Mouse (Mus musculus): ENCODE measurements at regions not wholly inside any gene's neighbourhood (a gene's known extent, or its start where the extent isn't known, plus 50 kb on each side); places are given as distances from the start of the nearest gene placed in this dataset.
A peak's percentile ranks its signal among the peaks of the same experiment; 100 is the strongest.
"Not testable (repeated sequence)": the region's sequence is repeated elsewhere in the genome, so short reads cannot be mapped to it uniquely, and the experiment has no call there.

- H3K4me1 ChIP-seq (ENCODE audit: control insufficient read depth, insufficient read depth, low read length); DNase-seq (ENCODE audit: low spot score); H3K9me3 ChIP-seq (replicated peaks; ENCODE audit: control insufficient read depth, low read length); ATAC-seq (replicated peaks; ENCODE audit: insufficient number of reproducible peaks, low FRiP score, low TSS enrichment, low read depth); H3K4me3 ChIP-seq (ENCODE audit: low read depth, low read length); H3K27ac ChIP-seq (replicated peaks; ENCODE audit: low read depth, low read length); H3K4me2 ChIP-seq (ENCODE audit: low read depth, low read length); H3K27me3 ChIP-seq (ENCODE audit: control insufficient read depth, insufficient read depth, low read length); H3K9ac ChIP-seq (replicated peaks; ENCODE audit: low read length); H3K36me3 ChIP-seq (replicated peaks; ENCODE audit: control insufficient read depth, insufficient read depth, low read depth, low read length): not testable (repeated sequence)
Observed at GRCm38 (mm10) chr12:15456369-15456768, 360.4 kb downstream of the Trib2 start.

GRCm38 (mm10) chr12:15455744-15456143, 361.0 kb downstream of the Trib2 start:
- no peak overlapping the region for H3K4me3 ChIP-seq (ENCODE audit: low read depth, low read length)
- H3K27me3 ChIP-seq (ENCODE audit: control insufficient read depth, insufficient read depth, low read length), result no peaks in the 10 kb centered on the region
- no peaks in the 10 kb centered on the region for H3K9me3 ChIP-seq (replicated peaks; ENCODE audit: control insufficient read depth, low read length)
- H3K9ac ChIP-seq (replicated peaks; ENCODE audit: low read length), result no peak overlapping the region
- H3K27ac ChIP-seq (replicated peaks; ENCODE audit: low read depth, low read length), result no peak overlapping the region
- H3K36me3 ChIP-seq (replicated peaks; ENCODE audit: control insufficient read depth, insufficient read depth, low read depth, low read length), result no peaks in the 10 kb centered on the region
- H3K4me2 ChIP-seq (ENCODE audit: low read depth, low read length), result no peak overlapping the region
- ATAC-seq (replicated peaks; ENCODE audit: insufficient number of reproducible peaks, low FRiP score, low TSS enrichment, low read depth) (no peak), DNase-seq (ENCODE audit: low spot score) (no peak)
- 90% methylated on average over 2 of the region's 2 CpGs for WGBS
- H3K4me1 ChIP-seq (ENCODE audit: control insufficient read depth, insufficient read depth, low read length), result no peaks in the 10 kb centered on the region

- Histone ChIP-seq H3K27me3 (ENCODE audit: control insufficient read depth, insufficient read depth, low read length) (no peaks in the 10 kb centered on the region), H3K4me3 (ENCODE audit: low read depth, low read length) (no peak overlapping the region), H3K27ac (replicated peaks; ENCODE audit: low read depth, low read length) (no peak overlapping the region), H3K9ac (replicated peaks; ENCODE audit: low read length) (no peak overlapping the region), H3K9me3 (replicated peaks; ENCODE audit: control insufficient read depth, low read length) (no peaks in the 10 kb centered on the region), H3K36me3 (replicated peaks; ENCODE audit: control insufficient read depth, insufficient read depth, low read depth, low read length) (no peaks in the 10 kb centered on the region), H3K4me1 (ENCODE audit: control insufficient read depth, insufficient read depth, low read length) (no peaks in the 10 kb centered on the region), H3K4me2 (ENCODE audit: low read depth, low read length) (no peak overlapping the region)
- no peak for DNase-seq (ENCODE audit: low spot score)
- ATAC-seq (replicated peaks; ENCODE audit: insufficient number of reproducible peaks, low FRiP score, low TSS enrichment, low read depth), result no peak
- WGBS, result 82% methylated on average over 4 of the region's 4 CpGs
Observed at GRCm38 (mm10) chr12:15449484-15449883, 367.2 kb downstream of the Trib2 start.

- 32% methylated on average over 4 of the region's 4 CpGs for WGBS
- Histone ChIP-seq H3K36me3 (replicated peaks; ENCODE audit: control insufficient read depth, insufficient read depth, low read depth, low read length) (no peaks in the 10 kb centered on the region), H3K27ac (replicated peaks; ENCODE audit: low read depth, low read length) (no peak overlapping the region), H3K27me3 (ENCODE audit: control insufficient read depth, insufficient read depth, low read length) (no peaks in the 10 kb centered on the region), H3K4me1 (ENCODE audit: control insufficient read depth, insufficient read depth, low read length) (no peaks in the 10 kb centered on the region), H3K9ac (replicated peaks; ENCODE audit: low read length) (no peak overlapping the region), H3K4me2 (ENCODE audit: low read depth, low read length) (no peak overlapping the region), H3K4me3 (ENCODE audit: low read depth, low read length) (no peak overlapping the region), H3K9me3 (replicated peaks; ENCODE audit: control insufficient read depth, low read length) (no peaks in the 10 kb centered on the region)
- ATAC-seq (replicated peaks; ENCODE audit: insufficient number of reproducible peaks, low FRiP score, low TSS enrichment, low read depth) (no peak), DNase-seq (ENCODE audit: low spot score) (peak; percentile 66)
Observed at GRCm38 (mm10) chr12:15416180-15416766, 400.4 kb downstream of the Trib2 start.

- ATAC-seq (replicated peaks; ENCODE audit: insufficient number of reproducible peaks, low FRiP score, low TSS enrichment, low read depth) (no peak), DNase-seq (ENCODE audit: low spot score) (no peak)
- Histone ChIP-seq H3K27me3 (ENCODE audit: control insufficient read depth, insufficient read depth, low read length) (no peaks in the 10 kb centered on the region), H3K27ac (replicated peaks; ENCODE audit: low read depth, low read length) (no peak overlapping the region), H3K9ac (replicated peaks; ENCODE audit: low read length) (no peak overlapping the region), H3K4me3 (ENCODE audit: low read depth, low read length) (no peak overlapping the region), H3K9me3 (replicated peaks; ENCODE audit: control insufficient read depth, low read length) (no peaks in the 10 kb centered on the region), H3K4me1 (ENCODE audit: control insufficient read depth, insufficient read depth, low read length) (no peaks in the 10 kb centered on the region), H3K4me2 (ENCODE audit: low read depth, low read length) (no peak overlapping the region), H3K36me3 (replicated peaks; ENCODE audit: control insufficient read depth, insufficient read depth, low read depth, low read length) (no peaks in the 10 kb centered on the region)
- WGBS, result 60% methylated on average over 3 of the region's 3 CpGs
Observed at GRCm38 (mm10) chr12:15410419-15410818, 406.3 kb downstream of the Trib2 start.

GRCm38 (mm10) chr12:15407577-15407976, 409.1 kb downstream of the Trib2 start:
- not testable (repeated sequence) for ATAC-seq (replicated peaks; ENCODE audit: insufficient number of reproducible peaks, low FRiP score, low TSS enrichment, low read depth); DNase-seq (ENCODE audit: low spot score); H3K4me1 ChIP-seq (ENCODE audit: control insufficient read depth, insufficient read depth, low read length); H3K4me2 ChIP-seq (ENCODE audit: low read depth, low read length); H3K9me3 ChIP-seq (replicated peaks; ENCODE audit: control insufficient read depth, low read length); H3K4me3 ChIP-seq (ENCODE audit: low read depth, low read length); H3K36me3 ChIP-seq (replicated peaks; ENCODE audit: control insufficient read depth, insufficient read depth, low read depth, low read length); H3K27me3 ChIP-seq (ENCODE audit: control insufficient read depth, insufficient read depth, low read length); H3K27ac ChIP-seq (replicated peaks; ENCODE audit: low read depth, low read length); H3K9ac ChIP-seq (replicated peaks; ENCODE audit: low read length)
- 62% methylated on average over 3 of the region's 3 CpGs for WGBS

- no peaks in the 10 kb centered on the region for H3K36me3 ChIP-seq (replicated peaks; ENCODE audit: control insufficient read depth, insufficient read depth, low read depth, low read length)
- no peak for ATAC-seq (replicated peaks; ENCODE audit: insufficient number of reproducible peaks, low FRiP score, low TSS enrichment, low read depth)
Observed at GRCm38 (mm10) chr12:15392641-15393040, 424.1 kb downstream of the Trib2 start.

GRCm38 (mm10) chr12:15388574-15388973, 428.1 kb downstream of the Trib2 start:
- Histone ChIP-seq H3K4me1 (ENCODE audit: control insufficient read depth, insufficient read depth, low read length) (no peaks in the 10 kb centered on the region), H3K27ac (replicated peaks; ENCODE audit: low read depth, low read length) (no peak overlapping the region), H3K4me2 (ENCODE audit: low read depth, low read length) (no peak overlapping the region), H3K4me3 (ENCODE audit: low read depth, low read length) (no peak overlapping the region), H3K27me3 (ENCODE audit: control insufficient read depth, insufficient read depth, low read length) (no peaks in the 10 kb centered on the region), H3K36me3 (replicated peaks; ENCODE audit: control insufficient read depth, insufficient read depth, low read depth, low read length) (no peaks in the 10 kb centered on the region), H3K9me3 (replicated peaks; ENCODE audit: control insufficient read depth, low read length) (no peaks in the 10 kb centered on the region), H3K9ac (replicated peaks; ENCODE audit: low read length) (no peak overlapping the region)
- no peak for ATAC-seq (replicated peaks; ENCODE audit: insufficient number of reproducible peaks, low FRiP score, low TSS enrichment, low read depth)
- DNase-seq (ENCODE audit: low spot score), result no peak
- 84% methylated on average over 1 of the region's 1 CpGs for WGBS

More at GRCm38 (mm10) chr12:15392641-15393040, 424.1 kb downstream of the Trib2 start:
- Histone ChIP-seq H3K27ac (replicated peaks; ENCODE audit: low read depth, low read length) (no peak overlapping the region), H3K9me3 (replicated peaks; ENCODE audit: control insufficient read depth, low read length) (no peaks in the 10 kb centered on the region), H3K4me2 (ENCODE audit: low read depth, low read length) (no peak overlapping the region), H3K9ac (replicated peaks; ENCODE audit: low read length) (no peak overlapping the region), H3K27me3 (ENCODE audit: control insufficient read depth, insufficient read depth, low read length) (no peaks in the 10 kb centered on the region), H3K4me3 (ENCODE audit: low read depth, low read length) (no peak overlapping the region), H3K4me1 (ENCODE audit: control insufficient read depth, insufficient read depth, low read length) (no peaks in the 10 kb centered on the region)
- WGBS, result 85% methylated on average over 3 of the region's 3 CpGs
- no peak for DNase-seq (ENCODE audit: low spot score)

Measured in embryonic facial prominence, embryonic 11.5 days (tissue).